Mouse (Mus musculus) thymus, adult 2 months (tissue): ENCODE results near the gene Prkce. TPM values are rescaled to one million over a fixed set of nuclear protein-coding genes. Genes with fewer than 3 reads are reported as not detected.

ENCODE experiments used
- DNase-seq: peaks from one replicate; pipeline ENCODE4 v3.0.0; 2021
- H3K27ac ChIP-seq: fragments of 200-500 bp; 2 replicates; pipeline ENCODE4 v1.5.1; 2012; ENCODE audit warnings: low read length, control low read depth; ENCODE audit not compliant: control insufficient read depth, insufficient read depth
- H3K27me3 ChIP-seq: fragments of 200-500 bp; 2 replicates; pipeline ENCODE4 v1.6.1; 2012; ENCODE audit warnings: mild to moderate bottlenecking, low read length, moderate library complexity, mixed read lengths; ENCODE audit not compliant: control insufficient read depth, insufficient read depth
- H3K36me3 ChIP-seq: fragments of 200-500 bp; 2 replicates; pipeline ENCODE4 v1.6.1; 2012; ENCODE audit warnings: mild to moderate bottlenecking, low read length, moderate library complexity; ENCODE audit not compliant: control insufficient read depth, insufficient read depth
- H3K4me1 ChIP-seq: fragments of 200-500 bp; replicated peaks from 2 replicates; pipeline ENCODE4 v1.6.1; 2012; ENCODE audit warnings: low read length; ENCODE audit not compliant: control insufficient read depth, insufficient read depth
- H3K4me3 ChIP-seq: fragments of 200-500 bp; 2 replicates; pipeline ENCODE4 v1.5.1; 2012; ENCODE audit warnings: mild to moderate bottlenecking, low read length, control low read depth, moderate library complexity; ENCODE audit not compliant: control insufficient read depth, insufficient read depth
- CTCF ChIP-seq: fragments of 200-500 bp; IDR thresholded peaks from 2 replicates; pipeline ENCODE4 v1.5.1; 2012; ENCODE audit warnings: mild to moderate bottlenecking, control low read depth, low read length, moderate library complexity, borderline replicate concordance; ENCODE audit not compliant: control insufficient read depth, poor library complexity, insufficient read depth; ENCODE audit errors: extremely low read depth
- POLR2A ChIP-seq: fragments of 200-500 bp; IDR thresholded peaks from 2 replicates; pipeline ENCODE4 v1.6.1; 2012; ENCODE audit warnings: mild to moderate bottlenecking, low read length, control low read depth, moderate library complexity; ENCODE audit not compliant: control insufficient read depth, poor library complexity, insufficient read depth; ENCODE audit errors: extremely low read depth
- WGBS: fragments of 180-500 bp; shearing (Covaris S2); methylation state at CpG from one replicate; pipeline ENCODE4 v1.1.7; 2018; 5-methylcytosine and 5-hydroxymethylcytosine counted together
- polyA plus RNA-seq: library from polyadenylated mRNA; depleted of rRNA; stranded (reverse); fragments of >200 nt; gene quantifications from 2 replicates; pipeline ENCODE4 v1.2.3, GENCODE M21; 2012

The Prkce gene
- polyA plus RNA-seq, 1 experiment = 1.6 TPM

GRCm38 (mm10) chr17:86443886-86444285 lies 276.3 kb downstream of the Prkce start:
- H3K4me1 ChIP-seq = peaks cover 26% of the 10 kb centered on the region
- DNase-seq = no peak
- 93% methylated on average over 7 of the region's 7 CpGs for WGBS
- H3K27ac ChIP-seq = no peak overlapping the region
- H3K36me3 ChIP-seq = no peaks in the 10 kb centered on the region
- no peaks in the 10 kb centered on the region for H3K27me3 ChIP-seq
- TF ChIP-seq CTCF (no peak), POLR2A (no peak)
- H3K4me3 ChIP-seq = no peak overlapping the region

DNA sequence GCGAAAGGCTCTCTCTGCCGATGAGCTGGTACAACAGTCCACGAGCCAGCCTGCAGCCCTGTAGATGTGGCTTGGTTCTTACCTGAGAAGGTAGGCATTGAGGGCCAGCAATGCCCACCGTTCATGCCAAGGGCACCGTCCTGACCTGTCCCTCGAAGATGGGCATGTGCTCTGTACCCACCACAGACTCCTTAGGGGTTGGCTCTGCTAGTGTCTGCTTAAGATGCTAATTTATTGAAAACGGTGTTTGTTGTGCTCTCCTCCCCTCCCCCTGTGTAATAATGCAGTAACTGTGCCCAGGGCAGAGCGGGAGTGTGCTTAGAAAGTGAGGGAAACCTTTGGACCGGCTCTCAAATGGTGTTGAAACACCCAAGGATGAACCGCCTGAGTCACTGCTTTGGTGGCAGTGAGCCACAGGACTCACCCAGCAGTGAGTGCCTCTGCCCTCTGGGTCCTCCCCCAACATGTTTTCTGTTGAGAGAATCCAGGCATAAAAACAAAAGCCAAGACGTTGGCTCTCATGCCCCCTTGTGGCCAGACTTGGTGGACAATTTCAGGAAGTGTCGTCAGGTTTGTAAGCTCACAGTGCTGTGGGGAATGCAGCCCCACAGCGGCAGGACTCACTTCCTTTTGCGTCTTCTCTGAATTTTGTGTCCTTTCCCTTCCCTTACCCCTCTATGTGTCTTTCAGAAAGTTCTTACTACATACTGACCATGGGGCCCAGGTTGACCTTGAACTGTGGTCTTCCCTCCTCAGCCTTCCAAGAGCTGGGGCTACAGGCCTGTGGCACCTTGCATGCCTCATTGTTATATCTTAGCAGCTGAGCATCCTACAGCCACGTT lies 277.2 kb downstream of the Prkce start:
- no peaks in the 10 kb centered on the region for H3K36me3 ChIP-seq
- peaks cover 26% of the 10 kb centered on the region for H3K4me1 ChIP-seq
- peak; percentile 77; the same call in 1 of the 2 replicates for TF ChIP-seq CTCF
- 0 out of 2 replicates have a peak, but pooled peaks have one; percentile 17 for TF ChIP-seq POLR2A
- no peak overlapping the region for H3K27ac ChIP-seq
- 39% methylated on average over 15 of the region's 15 CpGs for WGBS
- no peak overlapping the region for H3K4me3 ChIP-seq
- H3K27me3 ChIP-seq = no peaks in the 10 kb centered on the region
- peak; percentile 94 for DNase-seq

DNA sequence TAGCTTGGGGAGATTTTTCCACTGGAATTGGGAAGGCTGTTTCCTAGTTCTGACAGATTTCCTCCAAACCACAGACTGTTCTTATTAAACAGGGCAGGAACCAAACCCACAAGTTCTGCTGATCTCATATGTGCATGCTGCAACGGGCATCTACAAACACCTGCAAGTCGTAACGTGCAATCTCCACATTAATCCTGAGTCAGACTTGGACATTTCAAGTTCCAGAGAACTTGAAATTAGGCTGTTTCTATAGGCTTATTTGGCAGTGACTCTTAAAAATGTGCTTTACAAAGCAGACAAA lies 277.8 kb downstream of the Prkce start:
- TF ChIP-seq POLR2A (no peak), CTCF (no peak)
- H3K36me3 ChIP-seq = no peaks in the 10 kb centered on the region
- H3K4me3 ChIP-seq = no peak overlapping the region
- DNase-seq = no peak
- H3K27me3 ChIP-seq = no peaks in the 10 kb centered on the region
- H3K27ac ChIP-seq = no peak overlapping the region
- 20% methylated on average over 3 of the region's 3 CpGs for WGBS
- peaks cover 26% of the 10 kb centered on the region for H3K4me1 ChIP-seq

GRCm38 (mm10) chr17:86445900-86446299 lies 278.3 kb downstream of the Prkce start:
- 71% methylated on average over 5 of the region's 5 CpGs for WGBS
- Histone ChIP-seq H3K27ac (no peak overlapping the region), H3K36me3 (no peaks in the 10 kb centered on the region), H3K4me3 (no peak overlapping the region), H3K4me1 (peaks cover 26% of the 10 kb centered on the region), H3K27me3 (no peaks in the 10 kb centered on the region)
- no peak for TF ChIP-seq CTCF
- no peak for TF ChIP-seq POLR2A
- DNase-seq = no peak

DNA sequence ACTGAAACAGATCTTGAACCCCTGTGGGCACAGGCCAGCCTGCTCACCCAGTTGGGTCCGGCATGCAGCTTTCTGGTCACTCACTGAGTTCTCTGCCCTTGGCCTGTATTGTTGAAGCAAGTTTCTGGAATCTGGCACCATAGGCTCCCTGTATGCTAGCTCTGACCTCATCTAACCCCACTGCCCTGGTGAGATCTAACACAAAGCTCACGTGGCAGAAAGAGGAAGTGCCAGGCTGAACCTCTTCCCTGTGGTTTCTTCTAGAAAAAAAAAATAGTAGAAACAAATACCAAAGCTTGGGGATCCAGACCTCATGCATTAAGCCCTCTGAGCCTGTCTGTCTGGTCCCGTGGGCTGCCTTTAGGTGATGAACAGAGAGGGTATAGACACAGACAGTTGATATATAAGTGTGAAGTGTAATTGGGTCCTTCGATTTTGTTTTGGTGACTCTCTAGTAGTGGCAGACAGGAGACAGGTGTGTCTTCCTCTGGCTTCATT lies 279.6 kb downstream of the Prkce start:
- no peak for TF ChIP-seq CTCF
- no peak for TF ChIP-seq POLR2A
- Histone ChIP-seq H3K27me3 (no peaks in the 10 kb centered on the region), H3K36me3 (no peaks in the 10 kb centered on the region), H3K4me3 (no peak overlapping the region), H3K27ac (no peak overlapping the region), H3K4me1 (peaks cover 26% of the 10 kb centered on the region)
- WGBS = 13% methylated on average over 4 of the region's 4 CpGs
- DNase-seq = peak; percentile 43

GRCm38 (mm10) chr17:86452934-86453333 lies 285.3 kb downstream of the Prkce start:
- 91% methylated on average over 4 of the region's 4 CpGs for whole genome bisulfite sequencing
- Histone ChIP-seq H3K36me3 (no peaks in the 10 kb centered on the region), H3K27ac (no peak overlapping the region), H3K4me1 (no peaks in the 10 kb centered on the region), H3K4me3 (no peak overlapping the region), H3K27me3 (no peaks in the 10 kb centered on the region)
- DNase-seq = no peak
- TF ChIP-seq POLR2A = no peak
- no peak for TF ChIP-seq CTCF

GRCm38 (mm10) chr17:86453673-86454350 lies 286.2 kb downstream of the Prkce start:
- no peak overlapping the region for H3K27ac ChIP-seq
- no peaks in the 10 kb centered on the region for H3K36me3 ChIP-seq
- H3K4me3 ChIP-seq = no peak overlapping the region
- no peaks in the 10 kb centered on the region for H3K4me1 ChIP-seq
- H3K27me3 ChIP-seq = no peaks in the 10 kb centered on the region
- no peak for TF ChIP-seq CTCF
- TF ChIP-seq POLR2A = no peak
- no peak for DNase-seq
- WGBS = 96% methylated on average over 14 of the region's 14 CpGs
